Mouse (Mus musculus): ENCODE measurements around the gene Dnm2.

The Dnm2 gene

GRCm38 (mm10) chr9:21545916-21546788 lies 121.4 kb downstream of the Dnm2 start:
- DNase-seq (ENCODE audit: extremely low spot score) = peak; percentile 100

DNA sequence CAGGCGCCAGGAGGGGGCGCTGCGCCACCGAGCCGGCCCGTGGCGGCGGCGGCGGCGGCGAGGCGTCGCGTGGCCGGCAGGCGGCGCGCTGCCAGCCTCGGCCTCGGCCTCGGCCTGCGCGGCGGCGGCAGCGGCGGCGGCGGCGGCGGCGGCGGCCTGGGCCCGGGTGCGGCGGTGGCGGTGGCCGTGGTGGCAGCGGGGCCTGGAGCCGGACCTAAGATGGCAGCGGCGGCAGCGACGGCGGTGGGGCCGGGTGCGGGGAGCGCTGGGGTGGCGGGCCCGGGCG lies 122.0 kb downstream of the Dnm2 start, which contains the start of gene Carm1:
Carm1 (plus strand) TSS at position 106 of the 286 bp plus-strand sequence.
- no peak for DNase-seq (ENCODE audit: extremely low spot score)

DNA sequence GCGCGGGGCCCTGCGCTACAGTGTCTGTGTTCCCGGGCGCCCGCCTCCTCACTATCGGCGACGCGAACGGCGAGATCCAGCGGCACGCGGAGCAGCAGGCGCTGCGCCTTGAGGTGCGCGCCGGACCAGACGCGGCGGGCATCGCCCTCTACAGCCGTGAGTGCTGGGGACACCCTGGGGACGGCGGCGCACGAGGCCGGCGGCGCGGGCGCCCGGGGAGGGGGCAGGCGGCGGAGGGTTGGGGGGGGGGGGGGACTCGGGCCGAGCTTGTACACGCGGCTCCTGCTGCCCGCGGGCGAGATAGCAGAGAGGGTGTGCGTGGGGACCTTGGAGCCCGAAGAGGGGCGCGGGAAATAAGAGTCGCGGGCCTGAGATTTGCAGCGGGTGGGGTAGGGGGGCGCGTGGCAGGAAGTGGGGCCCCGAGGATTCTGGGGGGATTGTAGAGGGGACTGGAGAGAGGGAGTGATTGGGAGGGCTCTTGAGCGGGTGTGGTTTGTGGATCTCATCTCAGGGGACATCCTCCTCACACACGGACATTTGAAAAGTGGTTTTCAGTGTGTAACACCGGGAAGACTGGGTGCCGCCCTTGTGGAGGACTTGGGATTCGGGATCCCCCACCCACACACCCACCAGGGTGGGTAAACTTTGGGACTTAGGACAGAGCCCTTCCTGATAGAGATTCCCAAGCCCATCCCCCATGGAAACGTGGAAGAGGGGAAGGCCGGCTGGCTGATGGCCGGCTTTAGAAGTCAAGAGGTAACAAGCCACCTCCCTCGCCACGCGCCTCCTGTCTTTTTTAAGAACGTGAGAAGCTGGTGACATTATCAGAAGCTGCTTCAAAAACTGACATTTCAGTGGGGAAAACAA lies 122.6 kb downstream of the Dnm2 start:
- peak; percentile 73 for DNase-seq (ENCODE audit: extremely low spot score)

DNA sequence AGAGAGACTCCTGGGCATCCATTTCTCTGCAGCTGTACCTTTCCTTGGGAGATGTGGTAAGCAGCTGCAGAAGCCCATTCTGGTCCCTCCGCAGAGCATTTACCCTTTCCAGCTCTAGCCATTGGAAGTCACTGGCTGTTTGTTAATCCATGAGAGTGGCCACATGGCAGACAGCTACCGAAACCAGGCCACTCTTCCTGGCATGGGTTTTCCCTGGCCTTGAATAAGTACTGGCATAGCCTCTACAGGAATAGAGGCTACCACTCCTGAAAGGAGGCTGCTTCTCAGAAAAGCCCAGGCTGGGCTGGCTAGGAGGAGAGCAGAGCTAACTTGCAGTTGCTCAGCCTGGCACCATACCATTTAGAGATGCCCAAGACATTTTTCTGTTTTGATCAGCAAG lies 126.3 kb downstream of the Dnm2 start:
- DNase-seq (ENCODE audit: extremely low spot score) = no peak

DNA sequence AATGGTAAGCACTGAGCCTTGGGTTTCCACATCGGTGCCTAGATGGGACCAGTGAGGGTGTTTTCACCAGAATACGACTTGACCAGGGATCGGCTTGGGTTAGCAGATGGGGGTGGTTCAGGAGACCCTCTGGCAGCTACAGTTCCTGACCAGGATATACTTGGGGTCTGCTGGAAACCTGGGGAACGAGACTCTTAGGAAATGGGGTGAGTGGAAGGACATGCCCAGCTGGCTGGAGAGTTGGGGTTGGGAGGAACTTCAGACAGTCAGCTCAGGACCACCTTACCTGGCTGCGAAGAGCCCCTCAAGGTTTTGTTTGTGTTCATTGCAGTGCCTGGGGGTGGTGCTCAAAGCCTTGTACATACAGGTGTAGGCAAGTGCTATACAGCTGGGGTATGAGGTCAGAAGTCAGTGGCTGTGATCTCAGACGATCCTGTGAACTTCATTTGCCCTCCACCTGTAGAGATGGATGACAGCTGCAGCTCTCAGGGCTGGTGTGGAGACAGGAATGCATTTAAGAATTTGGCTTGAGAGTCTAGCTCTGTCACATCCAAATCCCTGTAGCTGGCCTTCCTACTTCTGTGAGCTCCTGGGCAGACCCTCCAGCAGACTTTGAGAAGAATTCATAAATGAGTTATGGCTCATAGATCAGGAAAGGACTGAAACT lies 129.0 kb downstream of the Dnm2 start:
- DNase-seq (ENCODE audit: extremely low spot score) = no peak

GRCm38 (mm10) chr9:21555198-21555742 lies 130.6 kb downstream of the Dnm2 start:
- DNase-seq (ENCODE audit: extremely low spot score) = no peak

DNA sequence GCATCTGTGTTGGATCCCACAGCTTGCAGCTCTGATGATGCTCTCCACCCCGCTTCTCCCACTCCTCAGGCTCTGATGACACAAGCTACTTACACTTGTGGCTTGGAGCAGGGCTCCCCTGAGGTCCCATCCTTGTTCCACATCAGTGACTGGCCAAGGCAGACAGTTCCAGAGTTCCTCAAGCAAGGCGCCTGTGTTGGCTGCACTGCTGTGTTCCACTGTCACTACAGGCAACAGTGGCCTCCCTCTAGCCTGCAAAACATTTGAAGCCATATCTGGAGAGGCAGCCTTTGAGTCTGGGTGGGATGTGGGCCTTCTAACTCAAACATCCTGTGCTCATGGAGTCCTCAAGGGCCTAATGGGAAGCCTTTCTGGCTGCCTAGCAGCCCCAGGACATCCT lies 132.3 kb downstream of the Dnm2 start:
- no peak for DNase-seq (ENCODE audit: extremely low spot score)

Measured in embryo, embryonic 9.5 days (tissue).